Mouse (Mus musculus) ES-E14 (cell line): ENCODE results near the gene Pcbp4.
A peak's percentile ranks its signal among the peaks of the same experiment; 100 is the strongest.

ENCODE experiments used
- CHD2 ChIP-seq: IDR thresholded peaks from 2 replicates; pipeline ENCODE4 v1.6.1; 2014; ENCODE audit warnings: mild to moderate bottlenecking, low read depth, low read length, inconsistent platforms
- MAFK ChIP-seq: IDR thresholded peaks from 2 replicates; pipeline ENCODE4 v1.6.1; 2014; ENCODE audit warnings: mild to moderate bottlenecking, low read depth, low read length, inconsistent platforms; ENCODE audit not compliant: insufficient read depth
- ZNF384 ChIP-seq: IDR thresholded peaks from 2 replicates; pipeline ENCODE4 v1.6.1; 2012; ENCODE audit warnings: low read depth, low read length, inconsistent platforms

GRCm38 (mm10) chr9:106452821-106453220 is 270 bp upstream of the Pcbp4 start:
- TF ChIP-seq MAFK (no peak), ZNF384 (no peak), CHD2 (0 out of 2 replicates have a peak, but pooled peaks have one; percentile 11)
